Mouse (Mus musculus) erythroblast, embryonic 14.5 days (primary cell): ENCODE results near the gene Olfr497. TPM values are rescaled to one million over a fixed set of nuclear protein-coding genes. Genes with fewer than 3 reads are reported as not detected.

Experiments used
- H3K27me3 ChIP-seq: 2 replicates; pipeline ENCODE4 v1.6.1; 2012; ENCODE audit warnings: inconsistent platforms; ENCODE audit not compliant: control insufficient read depth
- H3K36me3 ChIP-seq: 2 replicates; pipeline ENCODE4 v1.6.1; 2012; ENCODE audit warnings: mild to moderate bottlenecking, inconsistent platforms; ENCODE audit not compliant: control insufficient read depth
- H3K4me1 ChIP-seq: 2 replicates; pipeline ENCODE4 v1.6.1; 2012; ENCODE audit warnings: inconsistent platforms; ENCODE audit not compliant: control insufficient read depth
- H3K4me3 ChIP-seq: replicated peaks from 2 replicates; pipeline ENCODE3; 2012; ENCODE audit warnings: moderate library complexity, mild to moderate bottlenecking, inconsistent platforms
- H3K9me3 ChIP-seq: 2 replicates; pipeline ENCODE4 v1.6.1; 2012; ENCODE audit warnings: low read length, inconsistent platforms, mixed read lengths; ENCODE audit not compliant: control insufficient read depth
- GATA1 ChIP-seq: IDR thresholded peaks from 2 replicates; pipeline ENCODE4 v1.6.1; 2012; ENCODE audit warnings: low read length, inconsistent platforms, mixed read lengths
- TAL1 ChIP-seq: IDR thresholded peaks from 3 replicates; pipeline ENCODE4 v1.6.1; 2012; ENCODE audit warnings: low read length, inconsistent platforms, mixed read lengths
- polyA plus RNA-seq: library from polyadenylated mRNA; stranded (reverse); fragments of >175 nt; gene quantifications from 2 replicates; pipeline ENCODE4 v1.2.3, GENCODE M21; 2012

Gene Olfr497
- not detected in 2 replicates for polyA plus RNA-seq

GRCm38 (mm10) chr7:108420121-108420520 is at the start of gene Olfr497:
Gene Olfr497, plus strand, starts transcription at chr7:108420421.
- TF ChIP-seq GATA1 (no peak), TAL1 (no peak)
- Histone ChIP-seq H3K4me3 (no peak within 1 kb of the TSS), H3K27me3 (no peaks in the 10 kb centered on the region), H3K9me3 (no peaks in the 10 kb centered on the region), H3K4me1 (no peaks in the 10 kb centered on the region), H3K36me3 (no peaks in the 10 kb centered on the region)

- no peaks in the 10 kb centered on the region for H3K9me3 ChIP-seq
- no peaks in the 10 kb centered on the region for H3K36me3 ChIP-seq
- no peak within 1 kb of the TSS for H3K4me3 ChIP-seq
- no peaks in the 10 kb centered on the region for H3K27me3 ChIP-seq
- H3K4me1 ChIP-seq: no peaks in the 10 kb centered on the region
- TF ChIP-seq TAL1: no peak
- no peak for TF ChIP-seq GATA1
Measured at GRCm38 (mm10) chr7:108392867-108393266, 27.4 kb upstream of the Olfr497 start, which contains the start of gene Olfr495. Gene Olfr495, plus strand, starts transcription at chr7:108393167.

DNA sequence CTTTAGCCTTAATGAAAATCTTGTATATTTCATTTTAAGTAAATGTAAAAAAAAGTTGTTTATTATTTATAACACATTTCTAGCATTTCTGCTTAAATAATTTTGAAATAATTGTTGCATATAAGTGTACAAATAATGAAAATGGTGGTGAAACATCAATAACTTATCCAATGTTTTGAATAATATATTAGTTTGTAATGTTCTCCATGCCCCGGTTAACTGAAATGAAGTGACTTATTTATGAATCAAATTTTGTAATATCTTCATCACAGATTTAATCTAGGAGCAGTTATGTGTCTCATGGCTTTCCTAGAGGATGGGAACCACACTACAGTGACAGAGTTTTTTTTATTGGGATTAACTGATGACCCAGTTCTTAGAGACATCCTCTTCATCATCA is 44.8 kb downstream of the Olfr497 start, which contains the start of gene Olfr498:
Olfr498 (plus strand) TSS at position 301 of the 400 bp plus-strand sequence.
- H3K27me3 ChIP-seq: no peaks in the 10 kb centered on the region
- H3K36me3 ChIP-seq: no peaks in the 10 kb centered on the region
- H3K9me3 ChIP-seq: peaks cover 4% of the 10 kb centered on the region; the same call in 1 of the 2 replicates
- TF ChIP-seq TAL1: no peak
- TF ChIP-seq GATA1: no peak
- no peak within 1 kb of the TSS for H3K4me3 ChIP-seq
- no peaks in the 10 kb centered on the region for H3K4me1 ChIP-seq

Other genes with a start within 250 kb of the Olfr497 start
- gene Olfr486, start 247.7 kb upstream of the Olfr497 start, polyA plus RNA-seq: not detected in 2 replicates
- gene Olfr487, start 205.8 kb upstream of the Olfr497 start, polyA plus RNA-seq: not detected in 2 replicates
- not detected in 2 replicates for gene Olfr488, start 162.1 kb upstream of the Olfr497 start, polyA plus RNA-seq
- gene Olfr490, start 131.5 kb upstream of the Olfr497 start, polyA plus RNA-seq: not detected in 2 replicates
- not detected in 2 replicates for gene Olfr491, start 107.0 kb upstream of the Olfr497 start, polyA plus RNA-seq
- gene Olfr492, start 96.7 kb upstream of the Olfr497 start, polyA plus RNA-seq: not detected in 2 replicates
- 0.07 TPM in 1 of 2 replicates, not detected in the other for gene Olfr493, start 73.4 kb upstream of the Olfr497 start, polyA plus RNA-seq
- not detected in 2 replicates for gene Olfr494, start 55.1 kb upstream of the Olfr497 start, polyA plus RNA-seq
- gene Olfr495, start 27.3 kb upstream of the Olfr497 start, polyA plus RNA-seq: not detected in 2 replicates
- not detected in 2 replicates for gene Olfr498, start 44.9 kb downstream of the Olfr497 start, polyA plus RNA-seq
- not detected in 2 replicates for gene Olfr502, start 104.6 kb downstream of the Olfr497 start, polyA plus RNA-seq
- gene Olfr503, start 124.1 kb downstream of the Olfr497 start, polyA plus RNA-seq: not detected in 2 replicates
- not detected in 2 replicates for gene Olfr504, start 145.4 kb downstream of the Olfr497 start, polyA plus RNA-seq
- not detected in 2 replicates for gene Olfr506, start 190.4 kb downstream of the Olfr497 start, polyA plus RNA-seq
- gene Olfr507, start 201.4 kb downstream of the Olfr497 start, polyA plus RNA-seq: not detected in 2 replicates
- not detected in 2 replicates for gene Olfr508, start 209.6 kb downstream of the Olfr497 start, polyA plus RNA-seq
- gene Olfr509, start 231.5 kb downstream of the Olfr497 start, polyA plus RNA-seq: 0.02 TPM in 1 of 2 replicates, not detected in the other
- gene Olfr510, start 246.0 kb downstream of the Olfr497 start, polyA plus RNA-seq: not detected in 2 replicates